Mouse (Mus musculus) C2C12 (cell line): ENCODE measurements at regions not wholly inside any gene's neighbourhood (a gene's known extent, or its start where the extent isn't known, plus 50 kb on each side); places are given as distances from the start of the nearest gene placed in this dataset.

Source experiments
- H3K27me3 ChIP-seq: one replicate; pipeline ENCODE4 v1.6.1; 2011; ENCODE audit not compliant: control insufficient read depth, insufficient read depth, insufficient read length
- H3K36me3 ChIP-seq: one replicate; pipeline ENCODE4 v1.6.1; 2011; ENCODE audit not compliant: control insufficient read depth, insufficient read depth
- H3K4me3 ChIP-seq: one replicate; pipeline ENCODE4 v1.5.1; 2011; ENCODE audit warnings: mild to moderate bottlenecking, control low read depth; ENCODE audit not compliant: poor library complexity, insufficient read depth, severe bottlenecking
- H3K79me2 ChIP-seq: one replicate; pipeline ENCODE4 v1.6.1; 2011; ENCODE audit not compliant: control insufficient read depth, insufficient read depth
- H3K79me3 ChIP-seq: one replicate; pipeline ENCODE4 v1.6.1; 2011; ENCODE audit warnings: low read depth, control low read depth
- H3ac ChIP-seq: one replicate; pipeline ENCODE3; 2011; ENCODE audit warnings: low read depth; ENCODE audit not compliant: control insufficient read depth, insufficient read length
- CEBPB ChIP-seq: IDR thresholded peaks from one replicate; pipeline ENCODE4 v1.6.1; 2011; ENCODE audit warnings: low read depth, mild to moderate bottlenecking, control low read depth, moderate library complexity
- CTCF ChIP-seq: IDR thresholded peaks from one replicate; pipeline ENCODE4 v1.5.1; 2011; ENCODE audit not compliant: control insufficient read depth, insufficient read depth, insufficient read length
- FOSL1 ChIP-seq: IDR thresholded peaks from one replicate; pipeline ENCODE4 v1.8.0; 2011; ENCODE audit warnings: mild to moderate bottlenecking, low read length; ENCODE audit not compliant: poor library complexity, insufficient read depth, severe bottlenecking
- MAX ChIP-seq: IDR thresholded peaks from one replicate; pipeline ENCODE4 v1.6.1; 2011; ENCODE audit warnings: mild to moderate bottlenecking, control low read depth
- MYOD1 ChIP-seq: IDR thresholded peaks from one replicate; pipeline ENCODE4 v1.6.1; 2011; ENCODE audit warnings: low read depth; ENCODE audit not compliant: control insufficient read depth, insufficient read length
- MYOG ChIP-seq: IDR thresholded peaks from one replicate; pipeline ENCODE4 v1.6.1; 2011; ENCODE audit not compliant: control insufficient read depth, insufficient read length; ENCODE audit errors: extremely low read depth
- USF1 ChIP-seq: IDR thresholded peaks from one replicate; pipeline ENCODE4 v1.6.1; 2011; ENCODE audit warnings: low read depth, mild to moderate bottlenecking, control low read depth, moderate library complexity

GRCm38 (mm10) chr1:33174646-33175435 lies 494.8 kb downstream of the Prim2 start:
- Histone ChIP-seq H3K4me3 (no peak overlapping the region), H3ac (no peak overlapping the region), H3K79me2 (no peaks in the 10 kb centered on the region), H3K79me3 (no peaks in the 10 kb centered on the region), H3K27me3 (no peaks in the 10 kb centered on the region), H3K36me3 (no peaks in the 10 kb centered on the region)
- TF ChIP-seq CEBPB (no peak), MYOG (no peak), MAX (no peak), USF1 (no peak), CTCF (no peak), FOSL1 (no peak), MYOD1 (no peak)

DNA sequence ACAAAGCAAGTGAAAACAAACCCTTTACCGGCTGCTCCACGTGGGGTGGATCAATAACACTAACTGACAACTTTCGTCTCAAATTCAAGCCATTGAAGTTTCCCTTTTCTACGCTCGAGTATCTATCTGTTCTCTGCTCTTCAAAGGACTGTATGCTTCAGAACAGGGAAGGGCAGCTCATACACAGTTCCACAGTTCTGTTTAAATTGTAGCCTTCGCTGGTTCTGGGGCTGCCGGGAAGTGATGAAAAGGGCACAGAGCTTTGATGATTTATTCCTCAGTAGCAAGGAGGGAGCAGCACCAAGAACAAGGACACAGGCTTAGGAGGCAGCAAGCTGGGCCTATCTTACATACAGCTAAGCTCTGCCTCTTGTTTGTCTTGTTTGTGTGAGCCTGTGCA lies 532.6 kb downstream of the Prim2 start:
- TF ChIP-seq MYOD1 (no peak), USF1 (no peak), CEBPB (no peak)
- no peaks in the 10 kb centered on the region for H3K36me3 ChIP-seq
- no peaks in the 10 kb centered on the region for H3K79me3 ChIP-seq
- no peaks in the 10 kb centered on the region for H3K79me2 ChIP-seq
- no peak overlapping the region for H3ac ChIP-seq
- H3K4me3 ChIP-seq: no peak overlapping the region
- H3K27me3 ChIP-seq: no peaks in the 10 kb centered on the region

- Histone ChIP-seq H3K79me2 (no peaks in the 10 kb centered on the region), H3K4me3 (no peak overlapping the region)
- TF ChIP-seq MYOD1 (no peak), FOSL1 (no peak), USF1 (no peak)
Observed at GRCm38 (mm10) chr1:33130351-33130750, 539.2 kb downstream of the Prim2 start.

GRCm38 (mm10) chr1:33125062-33125461 lies 544.5 kb downstream of the Prim2 start:
- H3K79me2 ChIP-seq: no peaks in the 10 kb centered on the region
- H3K27me3 ChIP-seq: no peaks in the 10 kb centered on the region
- no peaks in the 10 kb centered on the region for H3K36me3 ChIP-seq
- H3ac ChIP-seq: no peak overlapping the region
- no peak overlapping the region for H3K4me3 ChIP-seq
- TF ChIP-seq CEBPB (no peak), CTCF (no peak), FOSL1 (no peak)
- no peaks in the 10 kb centered on the region for H3K79me3 ChIP-seq

More at GRCm38 (mm10) chr1:33130351-33130750, 539.2 kb downstream of the Prim2 start:
- Histone ChIP-seq H3K27me3 (no peaks in the 10 kb centered on the region), H3ac (no peak overlapping the region), H3K79me3 (no peaks in the 10 kb centered on the region), H3K36me3 (no peaks in the 10 kb centered on the region)

- Histone ChIP-seq H3K4me3 (no peak overlapping the region), H3K79me3 (no peaks in the 10 kb centered on the region), H3K27me3 (no peaks in the 10 kb centered on the region), H3K36me3 (no peaks in the 10 kb centered on the region), H3K79me2 (no peaks in the 10 kb centered on the region), H3ac (no peak overlapping the region)
- no peak for TF ChIP-seq FOSL1
- no peak for TF ChIP-seq CTCF
- TF ChIP-seq MYOD1: no peak
- no peak for TF ChIP-seq MYOG
- no peak for TF ChIP-seq CEBPB
- no peak for TF ChIP-seq MAX
- no peak for TF ChIP-seq USF1
Observed at GRCm38 (mm10) chr1:33106286-33106685, 559.2 kb upstream of the Gm5415 start.

- Histone ChIP-seq H3K27me3 (no peaks in the 10 kb centered on the region), H3K79me2 (no peaks in the 10 kb centered on the region), H3K4me3 (no peak overlapping the region), H3K36me3 (no peaks in the 10 kb centered on the region), H3ac (no peak overlapping the region), H3K79me3 (no peaks in the 10 kb centered on the region)
- TF ChIP-seq MAX (no peak), MYOG (no peak), CEBPB (no peak), FOSL1 (no peak), USF1 (no peak), MYOD1 (no peak), CTCF (no peak)
Observed at GRCm38 (mm10) chr1:33104296-33104695, 557.2 kb upstream of the Gm5415 start.

GRCm38 (mm10) chr1:33098062-33098461 lies 551.0 kb upstream of the Gm5415 start:
- TF ChIP-seq FOSL1 (no peak), MYOD1 (no peak), MAX (no peak), MYOG (no peak), CTCF (no peak), USF1 (no peak), CEBPB (no peak)
- no peaks in the 10 kb centered on the region for H3K27me3 ChIP-seq

More at GRCm38 (mm10) chr1:33098062-33098461, 551.0 kb upstream of the Gm5415 start:
- Histone ChIP-seq H3ac (no peak overlapping the region), H3K79me2 (no peaks in the 10 kb centered on the region), H3K79me3 (no peaks in the 10 kb centered on the region), H3K4me3 (no peak overlapping the region), H3K36me3 (no peaks in the 10 kb centered on the region)
